Mouse (Mus musculus) megakaryocyte, embryonic 14.5 days (primary cell): ENCODE results near the gene Trpm5.

Experiments used
- FLI1 ChIP-seq: IDR thresholded peaks from 2 replicates; pipeline ENCODE4 v1.6.1; 2012; ENCODE audit warnings: low read length, inconsistent platforms, mixed read lengths
- GATA1 ChIP-seq: IDR thresholded peaks from 3 replicates; pipeline ENCODE4 v1.6.1; 2012; ENCODE audit warnings: mixed read lengths, low read length, inconsistent platforms, borderline replicate concordance

DNA sequence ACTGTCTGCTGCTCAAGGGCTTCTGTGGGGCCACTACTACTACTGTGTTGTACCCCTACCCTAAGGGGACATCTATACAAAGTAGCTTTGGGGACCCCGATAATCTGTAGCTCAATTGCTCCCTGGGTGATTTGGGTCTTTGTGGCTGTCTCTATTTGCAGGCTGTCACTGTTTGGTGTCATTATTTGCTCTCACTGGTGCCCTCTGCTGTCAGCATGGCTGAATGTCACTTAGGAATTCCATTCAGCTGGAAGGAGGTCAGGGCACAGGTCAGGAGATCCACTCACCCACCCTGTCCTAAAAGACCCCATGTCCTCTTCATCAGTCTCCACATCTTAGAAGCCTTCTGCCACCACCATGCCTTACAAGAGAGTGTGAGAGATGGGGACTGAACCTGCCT lies 44.3 kb upstream of the Trpm5 start:
- TF ChIP-seq FLI1 (no peak), GATA1 (no peak)
